In genomic region chr9:13443484-13444211, GRCm38 (mm10) we compare ENCODE assay signal across 15 mouse cellular contexts. TPM values are rescaled to one million over a fixed set of nuclear protein-coding genes. Genes with fewer than 3 reads are reported as not detected.
DNase-seq lines count a peak whose midpoint lies in the region; ATAC-seq and TF ChIP-seq lines count a peak whose summit lies in the region.
"Had no signal": no experiment of that assay in that cellular context is flagged by ENCODE, and none has a peak within 500 bp of the region (broad histone marks: within the 10 kb centered on the region; RNA-seq: fewer than 3 reads in every experiment).

No protein-coding gene starts in this region.

- H3K4me1 ChIP-seq in liver, postnatal 0 days (ENCODE audit: insufficient read depth): no peaks in the 10 kb centered on the region
- peaks cover 7% of the 10 kb centered on the region for H3K4me1 ChIP-seq in liver, embryonic 12.5 days

- no peaks in the 10 kb centered on the region for H3K36me3 ChIP-seq in liver, postnatal 0 days (replicated peaks; ENCODE audit: insufficient read depth, low read length)
- H3K36me3 ChIP-seq in liver, embryonic 12.5 days: no peaks in the 10 kb centered on the region
- H3K36me3 ChIP-seq: lung, embryonic 15.5 days had no signal

- no peak overlapping the region for H3K9ac ChIP-seq in liver, postnatal 0 days (replicated peaks)
- no peak overlapping the region for H3K9ac ChIP-seq in liver, embryonic 12.5 days
- H3K9ac ChIP-seq: forebrain, embryonic 13.5 days; lung, embryonic 15.5 days had no signal

- H3K27me3 ChIP-seq in liver, postnatal 0 days (ENCODE audit: insufficient read depth, low read length): no peaks in the 10 kb centered on the region
- H3K27me3 ChIP-seq in liver, embryonic 12.5 days (replicated peaks): no peaks in the 10 kb centered on the region
- H3K27me3 ChIP-seq: forebrain, embryonic 13.5 days; lung, embryonic 15.5 days had no signal

- no peak for DNase-seq in liver, postnatal 0 days
- DNase-seq in A20 (ENCODE audit: low read depth, low spot score): peak; percentile 38
- peak; percentile 59 to 68 for DNase-seq in CD8-positive naive resting alpha-beta T cell, adult 2 months (ENCODE audit: low read depth in 2 of 2, low spot score in 2 of 2)
- no peak for DNase-seq in cerebellum, adult 11-12 months
- no peak for DNase-seq in layer of hippocampus, adult 11-12 months (ENCODE audit: low spot score)
- DNase-seq: adrenal gland, postnatal 36 days; cerebellum, adult 18-20 months; gastrocnemius, postnatal 25 days; kidney, postnatal 14 days had no signal

- no peak for TF ChIP-seq CTCF in liver, postnatal 0 days (IDR thresholded peaks at IDR 0.05; ENCODE audit: low read depth)

- peak; percentile 27; the same call in 1 of the 2 replicates for ATAC-seq in liver, postnatal 0 days
- no peak for ATAC-seq in liver, embryonic 12.5 days
- peak; percentile 96 for ATAC-seq in inflammation-experienced regulatory T-cells, adult 6 months
- ATAC-seq: forebrain, embryonic 13.5 days; hindbrain, embryonic 16.5 days had no signal

- H3K4me3 ChIP-seq in liver, postnatal 0 days (ENCODE audit: low read depth, low read length): no peak overlapping the region
- no peak overlapping the region for H3K4me3 ChIP-seq in liver, embryonic 12.5 days
- H3K4me3 ChIP-seq: forebrain, embryonic 13.5 days; lung, embryonic 15.5 days had no signal

- TF ChIP-seq EP300 in liver, postnatal 0 days (IDR thresholded peaks at IDR 0.05; ENCODE audit: low read depth): no peak

- H3K4me2 ChIP-seq in liver, postnatal 0 days (ENCODE audit: low read depth, low read length): no peak overlapping the region
- H3K4me2 ChIP-seq in liver, embryonic 12.5 days: no peak overlapping the region
- H3K4me2 ChIP-seq: forebrain, embryonic 13.5 days; lung, embryonic 15.5 days had no signal

- WGBS in liver, postnatal 0 days (ENCODE audit: insufficient replicate concordance): 53% methylated on average over 1 of the region's 1 CpGs
- 38% methylated on average over 1 of the region's 1 CpGs for WGBS in liver, embryonic 12.5 days (ENCODE audit: insufficient replicate concordance)

- no peaks in the 10 kb centered on the region for H3K9me3 ChIP-seq in liver, postnatal 0 days (ENCODE audit: low read length)
- H3K9me3 ChIP-seq in liver, embryonic 12.5 days (replicated peaks): no peaks in the 10 kb centered on the region
- H3K9me3 ChIP-seq: forebrain, embryonic 13.5 days; lung, embryonic 15.5 days had no signal

- H3K27ac ChIP-seq in liver, postnatal 0 days (ENCODE audit: low read depth): no peak overlapping the region
- no peak overlapping the region for H3K27ac ChIP-seq in liver, embryonic 12.5 days
- H3K27ac ChIP-seq: forebrain, embryonic 13.5 days; lung, embryonic 15.5 days had no signal

RNA-seq across cellular contexts. Expression of gene Gm17571, which starts 2.9 kb away (rescaled TPM):
- not detected in 2 replicates for polyA plus RNA-seq in liver, postnatal 0 days (2015; fragmentation: Nextera tagmentation; extraction: Ambion mirVana)
- not detected in 2 replicates for polyA plus RNA-seq in liver, embryonic 12.5 days (2016; fragmentation: Nextera tagmentation; extraction: Ambion mirVana)
- not detected for polyA plus RNA-seq in inflammation-experienced regulatory T-cells, adult 6 months (2017; shearing (Covaris generic))
- polyA plus RNA-seq: embryonic facial prominence, embryonic 11.5 days; forebrain, embryonic 13.5 days; hindbrain, embryonic 16.5 days; lung, embryonic 15.5 days had no signal

Comparison
In these comparisons a context has a peak if more than half of its experiments do, and no peak if none do; other contexts are left out.
1. DNase-seq: peak in A20 (single experiment) and CD8-positive naive resting alpha-beta T cell, adult 2 months (2 of 2); none in liver, postnatal 0 days (single experiment), cerebellum, adult 11-12 months (single experiment) and layer of hippocampus, adult 11-12 months (single experiment).